Mouse (Mus musculus): Measurements from ENCODE around the gene Bcl3.

Bcl3 gene

DNA sequence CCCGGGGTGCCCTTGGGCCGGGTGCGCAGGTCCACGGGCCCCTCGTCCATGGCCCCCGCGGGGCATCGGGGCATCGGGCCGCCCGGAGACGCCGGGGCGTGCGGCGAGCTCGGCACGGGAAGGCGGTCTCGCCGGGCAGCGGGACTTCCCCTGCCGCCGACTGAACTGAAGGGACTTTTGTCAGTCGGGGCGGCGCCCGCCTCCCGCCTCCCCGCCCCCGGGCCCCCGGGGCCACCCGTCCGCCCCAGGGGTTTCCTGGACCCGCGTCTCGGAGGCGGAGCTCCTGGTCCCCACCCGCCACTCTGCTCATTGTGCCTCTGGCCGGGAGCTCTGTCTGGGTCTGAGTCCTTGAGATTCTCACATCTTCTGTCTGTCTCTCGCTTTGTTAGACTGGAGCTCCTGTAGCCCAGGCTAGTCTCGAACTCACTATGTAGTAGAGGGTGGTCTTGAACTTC, at the start of gene Bcl3:
TSS of gene Bcl3 (minus strand) at position 167 of the 455 bp plus-strand sequence.
- no peak for DNase-seq

DNA sequence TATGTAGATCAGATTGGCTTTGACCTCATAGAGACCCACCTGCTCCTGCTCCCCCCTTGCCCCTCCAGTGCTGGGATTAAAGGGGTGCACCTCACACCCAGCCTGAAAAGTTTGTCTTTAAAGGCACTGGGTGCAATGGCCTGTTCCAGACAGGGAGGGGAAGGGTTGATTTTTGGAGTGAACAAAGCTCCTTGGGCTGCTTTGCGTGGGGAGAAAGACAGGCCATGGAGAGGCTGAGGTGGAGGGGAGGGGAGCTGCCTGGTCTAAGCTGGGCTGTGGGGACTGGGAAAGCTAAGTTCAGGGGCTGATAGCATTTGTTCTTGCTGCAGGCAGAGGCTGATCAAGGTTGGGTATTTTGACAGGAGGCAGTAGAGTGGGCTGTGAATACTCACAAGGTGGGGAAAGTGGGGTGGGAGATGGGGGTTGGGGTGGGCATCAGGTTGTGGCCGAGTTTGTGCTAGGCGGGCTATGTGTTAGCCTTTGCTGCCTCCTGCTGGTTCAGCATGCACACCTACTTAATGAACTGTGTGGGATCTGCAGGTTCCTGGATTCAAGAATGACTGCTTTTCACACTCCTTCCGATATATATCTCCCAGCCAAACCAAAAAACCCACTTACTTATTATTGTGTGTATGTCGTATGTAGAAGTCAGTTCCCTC, 49.5 kb upstream of the Bcl3 start:
- DNase-seq: no peak

DNA sequence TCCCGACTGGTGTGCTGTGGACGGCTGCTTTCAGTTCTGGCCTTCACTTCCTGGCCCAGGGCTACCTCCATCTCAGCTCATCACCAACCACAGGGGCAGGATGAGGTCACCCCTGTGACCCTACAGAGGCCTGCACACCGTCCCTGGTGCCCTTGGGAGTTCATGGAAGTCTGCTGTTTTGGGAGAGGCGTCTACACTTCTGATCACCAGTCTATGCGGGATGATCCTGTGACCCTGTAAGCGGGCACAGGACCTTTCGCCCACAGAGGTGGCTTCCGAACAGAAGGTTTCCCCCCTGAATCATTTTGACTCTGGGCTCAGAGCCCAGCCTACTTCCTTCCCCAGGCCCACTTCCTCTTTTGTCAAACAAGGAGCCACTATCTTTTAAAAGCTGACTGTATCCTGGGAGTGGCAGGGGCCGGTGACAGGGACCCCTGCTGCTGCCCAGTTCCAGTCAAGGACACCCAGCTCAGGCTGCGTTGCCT, 48.6 kb upstream of the Bcl3 start:
- no peak for DNase-seq

GRCm38 (mm10) chr7:19867751-19868399, 45.3 kb upstream of the Bcl3 start:
- DNase-seq: no peak

DNA sequence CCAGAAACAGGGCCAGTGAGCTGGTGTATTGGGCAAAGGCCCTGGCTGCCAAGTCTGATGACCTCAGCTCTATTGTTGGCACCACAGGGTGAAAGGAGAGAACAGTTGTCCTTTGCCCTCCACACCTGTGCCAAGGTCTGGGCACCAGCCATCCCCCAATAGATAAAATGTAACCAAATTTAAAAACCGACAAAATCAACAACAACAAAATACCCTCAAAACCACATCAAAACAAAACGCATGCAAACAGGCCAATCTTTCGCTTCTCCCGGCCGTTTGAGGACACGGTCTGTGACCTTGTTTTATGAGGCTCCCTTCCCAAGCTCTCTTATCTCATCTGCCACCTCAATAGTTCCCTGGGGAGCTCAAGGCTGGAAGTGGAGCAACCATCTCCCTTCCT, 43.9 kb upstream of the Bcl3 start:
- DNase-seq: no peak

DNA sequence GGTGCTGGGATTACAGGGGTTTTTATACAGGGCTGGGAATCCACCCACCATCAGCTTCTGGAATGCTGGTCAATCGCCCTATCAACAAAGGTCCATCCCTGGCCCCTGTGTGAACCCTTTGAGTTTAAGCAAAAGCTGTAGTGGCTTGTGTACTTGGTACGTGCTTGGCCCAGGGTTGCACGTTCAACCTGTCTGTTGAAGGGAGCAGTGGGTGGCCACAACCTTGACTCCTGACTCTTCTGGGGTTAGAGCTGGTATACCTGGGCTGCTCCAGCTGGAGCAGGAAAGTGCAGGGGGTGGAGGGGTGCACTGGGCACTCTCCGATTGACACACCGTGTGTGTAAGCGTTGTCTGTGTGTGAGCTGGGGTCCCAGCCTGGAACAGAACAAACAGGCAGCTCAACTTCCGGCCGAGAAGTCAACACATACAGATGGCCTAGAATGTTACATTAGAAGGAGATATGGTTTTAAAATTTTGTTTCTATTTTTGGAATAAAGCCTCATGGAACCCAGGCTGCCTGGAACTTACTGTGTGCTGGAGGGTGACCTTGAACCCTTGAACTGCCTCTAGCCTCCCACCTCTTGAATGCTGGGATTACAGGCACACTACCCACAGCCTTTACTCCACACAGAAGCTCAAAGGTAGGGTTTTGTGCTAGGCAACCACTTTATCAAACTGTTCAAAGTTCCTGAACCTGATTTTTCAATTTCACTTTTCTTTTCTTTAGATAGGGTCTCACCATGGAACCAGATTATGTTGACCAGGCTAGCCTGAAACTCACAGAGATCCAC, 42.9 kb upstream of the Bcl3 start:
- DNase-seq: no peak

DNA sequence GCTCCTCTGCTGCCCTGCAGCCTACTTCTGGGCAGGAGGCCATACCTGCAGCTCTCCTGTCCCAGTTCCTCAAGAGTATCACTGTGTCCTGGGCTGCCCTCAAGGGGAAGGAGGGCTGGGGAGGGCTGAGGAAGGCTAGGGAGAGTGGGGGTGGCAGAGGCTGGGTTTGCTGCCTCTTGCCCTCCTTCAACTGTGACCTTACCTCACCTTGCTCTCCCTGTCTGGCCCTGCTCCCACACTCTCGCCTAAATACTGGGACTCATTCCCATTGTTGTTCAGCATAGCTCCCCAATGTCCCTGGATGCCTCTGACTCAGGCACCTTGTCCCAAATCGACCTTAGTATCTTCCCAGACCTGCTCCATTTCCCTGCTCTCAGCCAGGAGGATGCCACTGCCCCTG, 41.7 kb upstream of the Bcl3 start:
- DNase-seq: no peak

DNA sequence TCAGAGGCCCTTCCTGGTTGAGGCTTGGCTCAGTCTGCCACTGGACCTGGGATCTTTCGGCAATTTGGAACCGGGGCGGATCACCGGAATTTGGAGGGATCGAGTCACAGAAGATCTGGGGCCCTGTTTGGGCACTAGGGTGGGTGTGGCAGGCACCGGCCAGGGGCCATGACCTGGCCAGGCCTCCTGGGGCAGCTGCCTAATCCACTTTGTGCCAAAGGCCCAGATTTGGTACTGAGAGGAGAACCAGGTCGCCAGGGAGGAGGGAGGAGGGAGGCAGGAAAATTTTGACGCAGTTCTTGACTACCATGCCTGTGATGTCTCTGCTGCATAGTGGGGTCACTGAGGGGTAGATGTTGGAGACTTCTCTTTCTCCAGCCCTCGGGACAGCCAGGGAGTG, 38.6 kb upstream of the Bcl3 start, which contains the start of gene Ceacam16:
TSS of gene Ceacam16 (minus strand) at position 101 of the 400 bp plus-strand sequence.
- no peak for DNase-seq

DNA sequence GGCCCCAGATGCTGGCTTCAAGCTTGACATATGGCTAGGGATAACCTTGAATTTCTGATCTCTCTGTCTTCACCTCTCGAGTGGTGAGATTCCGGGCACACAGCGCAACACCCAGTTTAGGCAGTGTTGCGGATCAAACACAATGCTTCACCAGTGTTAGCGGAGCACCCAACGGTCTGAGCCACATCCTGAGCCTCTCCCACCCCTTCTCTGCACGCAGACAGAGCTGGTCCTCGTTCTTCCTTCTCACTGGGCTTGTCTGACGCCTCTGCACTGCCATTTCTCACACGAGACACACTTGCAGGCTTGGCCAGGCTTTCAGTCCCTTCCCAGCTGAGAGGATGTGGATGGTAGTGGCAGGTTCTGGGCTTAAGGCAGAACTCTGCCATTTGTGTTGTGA, 37.2 kb upstream of the Bcl3 start:
- DNase-seq: no peak

GRCm38 (mm10) chr7:19856283-19856682, 33.7 kb upstream of the Bcl3 start:
- no peak for DNase-seq

DNA sequence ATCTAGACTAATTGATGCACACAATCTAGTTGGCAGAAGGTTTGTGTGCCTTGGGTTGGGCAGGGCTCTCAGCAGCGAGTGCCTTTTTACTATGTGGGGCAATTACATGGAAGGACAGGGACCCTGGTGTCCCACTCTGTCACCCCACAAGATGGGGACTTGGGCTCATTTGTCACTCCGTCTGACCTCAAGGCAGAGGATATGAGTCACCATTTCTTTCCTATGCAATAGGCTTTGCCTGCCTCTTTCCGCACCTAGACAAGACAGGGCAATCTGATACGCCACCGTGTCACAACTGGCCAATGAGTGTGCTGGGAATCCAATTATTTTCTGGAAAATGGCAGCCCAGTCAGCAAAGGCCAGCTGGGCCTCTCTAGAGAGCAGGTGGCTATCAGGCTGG, 33.1 kb upstream of the Bcl3 start:
- DNase-seq: no peak

DNA sequence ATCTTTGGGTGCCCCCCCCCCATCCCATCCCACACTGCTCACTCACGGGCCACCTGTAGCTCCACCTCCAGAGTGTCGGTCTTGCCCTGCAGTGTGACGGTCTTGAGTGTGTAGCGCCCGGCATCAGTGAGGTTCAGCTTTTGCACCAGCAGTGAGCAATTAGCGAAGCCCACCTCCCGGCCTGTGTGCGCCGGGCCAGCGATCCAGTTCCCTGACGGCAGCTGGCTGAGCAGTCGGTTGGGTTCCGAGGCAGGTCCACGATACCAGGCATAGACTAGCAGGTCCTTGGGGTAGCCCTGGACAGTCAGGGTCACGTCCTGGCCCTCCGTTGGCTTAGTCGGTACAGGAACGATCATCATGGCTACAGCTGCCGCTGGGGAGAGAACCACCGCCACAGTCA, 31.0 kb upstream of the Bcl3 start:
- no peak for DNase-seq

DNA sequence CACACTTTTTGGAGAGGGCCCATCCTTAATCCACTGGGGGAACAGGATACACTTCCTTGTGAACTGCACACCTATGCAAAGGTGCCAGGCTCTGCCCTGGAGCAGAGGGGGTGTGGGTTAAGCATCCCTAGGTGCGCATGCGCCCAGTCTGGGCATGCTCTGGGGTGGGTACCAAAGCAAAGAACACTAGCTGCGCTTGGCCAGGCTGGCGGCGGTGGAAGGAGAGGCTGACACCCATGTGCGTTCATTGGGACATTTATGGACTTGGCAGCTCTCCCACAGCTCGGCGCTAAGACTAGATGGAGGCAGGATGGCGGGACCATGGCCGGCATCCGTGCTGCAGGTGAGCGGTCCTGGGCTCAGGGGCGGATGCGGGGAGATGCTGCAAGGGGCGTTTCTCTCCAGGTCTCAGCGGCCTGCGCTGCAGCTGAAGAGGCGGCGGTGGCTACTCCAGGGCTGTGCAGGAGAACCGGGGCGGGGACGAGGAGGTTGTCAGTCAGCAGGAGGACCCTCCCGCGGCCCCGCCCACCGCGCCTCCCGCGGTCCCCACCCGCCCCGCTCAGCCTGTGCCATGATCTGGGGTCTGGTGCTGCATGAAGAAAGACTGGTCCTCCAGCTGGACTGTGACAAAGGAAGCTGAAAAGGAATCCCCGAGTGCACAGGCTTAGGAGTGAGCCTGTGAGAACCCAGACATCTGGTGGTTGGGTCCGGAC, 29.4 kb upstream of the Bcl3 start, which contains the start of gene Gm19345:
TSS of gene Gm19345 (plus strand) at position 146 of the 713 bp plus-strand sequence.
- peak; percentile 54 for DNase-seq

DNA sequence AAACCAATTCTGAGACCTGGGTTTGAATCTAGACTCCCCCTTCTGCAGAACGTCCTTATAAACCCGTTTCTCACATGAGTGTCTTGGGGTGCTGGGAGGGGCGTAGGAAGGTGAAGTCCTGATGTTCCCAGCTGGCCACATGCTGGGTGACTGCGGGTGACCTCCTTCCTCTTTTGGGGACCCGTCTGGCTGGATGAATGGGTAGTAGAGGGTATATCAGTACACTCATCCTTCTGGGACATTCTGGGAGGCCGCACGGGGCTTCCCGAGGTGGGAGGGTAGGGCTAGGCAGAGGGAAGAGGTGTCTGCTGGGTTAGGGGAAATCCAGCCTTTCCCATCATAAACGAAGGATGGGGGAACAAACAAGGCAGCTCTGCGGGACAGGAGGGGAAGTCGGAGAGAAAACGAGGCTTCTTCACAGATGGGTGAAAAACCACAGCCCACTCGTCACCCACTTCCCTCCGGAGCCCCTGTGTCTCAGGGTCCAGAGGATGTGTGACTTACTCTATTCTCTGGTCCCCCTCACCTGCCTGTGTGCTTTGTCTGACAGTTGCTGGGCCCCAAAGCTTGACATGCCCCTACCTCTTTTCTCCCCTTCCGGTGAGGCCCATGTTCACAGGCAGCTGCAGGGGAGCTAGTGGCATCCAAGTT, 22.1 kb upstream of the Bcl3 start:
- no peak for DNase-seq

- DNase-seq: peak; percentile 65
These were observed 21.0 kb upstream of the Bcl3 start for GRCm38 (mm10) chr7:19843561-19843960.

GRCm38 (mm10) chr7:19842885-19843504, 20.4 kb upstream of the Bcl3 start:
- DNase-seq: no peak

GRCm38 (mm10) chr7:19841686-19842413, 19.3 kb upstream of the Bcl3 start:
- DNase-seq: no peak

- no peak for DNase-seq
These were observed 18.4 kb upstream of the Bcl3 start for GRCm38 (mm10) chr7:19840936-19841335.

GRCm38 (mm10) chr7:19840371-19840770, 17.8 kb upstream of the Bcl3 start:
- no peak for DNase-seq

GRCm38 (mm10) chr7:19836843-19837242, 14.3 kb upstream of the Bcl3 start:
- DNase-seq: no peak

DNA sequence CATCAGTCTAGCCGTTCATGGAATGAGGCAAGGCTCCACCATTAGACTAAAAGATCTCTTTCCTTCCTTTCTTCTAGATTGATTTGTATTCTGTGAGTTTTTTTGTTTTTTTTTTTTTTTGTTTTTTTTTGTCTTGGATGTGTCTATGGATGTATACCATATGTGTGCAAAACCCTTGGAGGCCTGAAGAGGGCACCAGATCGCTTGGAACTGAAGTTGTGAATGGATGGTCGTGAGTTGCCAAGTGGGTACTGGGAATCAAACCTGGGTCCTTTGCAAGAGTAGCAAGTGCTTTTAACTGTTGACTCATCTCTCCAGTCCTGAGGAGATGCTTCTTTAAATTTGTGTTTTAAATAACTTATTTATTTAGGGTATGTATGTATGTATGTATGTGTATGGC, 11.5 kb upstream of the Bcl3 start:
- DNase-seq: no peak
